Mouse (Mus musculus): ENCODE data around the gene Cfap100.

Cfap100 gene

GRCm38 (mm10) chr6:90428380-90428974 lies at the start of gene Cfap100:
Gene Cfap100 (minus strand): TSS chr6:90428797.
- CTCF ChIA-PET = interaction anchor here (0.9 kb wide), 1 partner anchor 46 kb away, joined by 3 read pairs; no protein-coding TSS in a partner anchor

- CTCF ChIA-PET = no interaction called here
Observed at GRCm38 (mm10) chr6:90476941-90477518, 48.4 kb upstream of the Cfap100 start.

GRCm38 (mm10) chr6:90475854-90476212 lies 47.2 kb upstream of the Cfap100 start:
- CTCF ChIA-PET = no interaction called here

GRCm38 (mm10) chr6:90475176-90475853 lies 46.7 kb upstream of the Cfap100 start:
- CTCF ChIA-PET = no interaction called here

- CTCF ChIA-PET = no interaction called here
Observed at GRCm38 (mm10) chr6:90474361-90474750, 45.8 kb upstream of the Cfap100 start.

- CTCF ChIA-PET = no interaction called here
Observed at GRCm38 (mm10) chr6:90473630-90474360, 45.2 kb upstream of the Cfap100 start.

GRCm38 (mm10) chr6:90472697-90473096 lies 44.1 kb upstream of the Cfap100 start:
- CTCF ChIA-PET = no interaction called here

- CTCF ChIA-PET = no interaction called here
Observed at GRCm38 (mm10) chr6:90472079-90472478, 43.5 kb upstream of the Cfap100 start.

GRCm38 (mm10) chr6:90470947-90471541 lies 42.4 kb upstream of the Cfap100 start:
- CTCF ChIA-PET = no interaction called here

GRCm38 (mm10) chr6:90470255-90470654 lies 41.7 kb upstream of the Cfap100 start:
- CTCF ChIA-PET = no interaction called here

- CTCF ChIA-PET = no interaction called here
Observed at GRCm38 (mm10) chr6:90469041-90469440, 40.4 kb upstream of the Cfap100 start.

GRCm38 (mm10) chr6:90468216-90468615 lies 39.6 kb upstream of the Cfap100 start:
- CTCF ChIA-PET = no interaction called here

GRCm38 (mm10) chr6:90466847-90467410 lies 38.3 kb upstream of the Cfap100 start:
- CTCF ChIA-PET = no interaction called here

- CTCF ChIA-PET = no interaction called here
Observed at GRCm38 (mm10) chr6:90466079-90466478, 37.5 kb upstream of the Cfap100 start.

- CTCF ChIA-PET = no interaction called here
Observed at GRCm38 (mm10) chr6:90465028-90465640, 36.5 kb upstream of the Cfap100 start.

GRCm38 (mm10) chr6:90463890-90464421 lies 35.4 kb upstream of the Cfap100 start:
- CTCF ChIA-PET = no interaction called here

- CTCF ChIA-PET = no interaction called here
Observed at GRCm38 (mm10) chr6:90463228-90463862, 34.7 kb upstream of the Cfap100 start.

- CTCF ChIA-PET = no interaction called here
Observed at GRCm38 (mm10) chr6:90462841-90463227, 34.2 kb upstream of the Cfap100 start.

- CTCF ChIA-PET = no interaction called here
Observed at GRCm38 (mm10) chr6:90462181-90462706, 33.6 kb upstream of the Cfap100 start, which contains the start of gene Klf15. Gene Klf15 (plus strand): TSS chr6:90462576.

GRCm38 (mm10) chr6:90461771-90462170 lies 33.2 kb upstream of the Cfap100 start:
- CTCF ChIA-PET = no interaction called here

- CTCF ChIA-PET = no interaction called here
Observed at GRCm38 (mm10) chr6:90461181-90461580, 32.6 kb upstream of the Cfap100 start.
